Mouse (Mus musculus): ENCODE measurements around the gene Klf9.

Klf9 gene

GRCm38 (mm10) chr19:23203505-23204053 lies 62.6 kb downstream of the Klf9 start:
- in situ Hi-C loops (cut with MboI, MseI): no loop called here

- in situ Hi-C loops (cut with MboI, MseI): no loop called here
Observed at GRCm38 (mm10) chr19:23211325-23211724, 70.3 kb downstream of the Klf9 start.

GRCm38 (mm10) chr19:23214326-23214725 lies 73.3 kb downstream of the Klf9 start:
- in situ Hi-C loops (cut with MboI, MseI): no loop called here

Measured in T-helper 1 cell (primary cell).